Mouse (Mus musculus) forebrain, embryonic 15.5 days (tissue): ENCODE data around the gene Nup160. TPM values are rescaled to one million over a fixed set of nuclear protein-coding genes. Genes with fewer than 3 reads are reported as not detected.

Source experiments
- ATAC-seq: fragments of 200-750 bp; cut with Nextera tagmentation; replicated peaks from 2 replicates; pipeline ENCODE4 v1.8.0; 2017; ENCODE audit warnings: mild to moderate bottlenecking, moderate TSS enrichment, moderate library complexity
- H3K27ac ChIP-seq: fragments of 300-500 bp; sonication (generic); replicated peaks from 2 replicates; pipeline ENCODE4 v1.5.1; 2015; ENCODE audit warnings: mild to moderate bottlenecking, inconsistent platforms
- H3K27me3 ChIP-seq: fragments of 300-500 bp; sonication (generic); 2 replicates; pipeline ENCODE4 v1.6.1; 2015; ENCODE audit warnings: inconsistent platforms
- H3K36me3 ChIP-seq: fragments of 300-500 bp; sonication (generic); 2 replicates; pipeline ENCODE4 v1.6.1; 2015; ENCODE audit warnings: mild to moderate bottlenecking, inconsistent platforms
- H3K4me1 ChIP-seq: fragments of 300-500 bp; sonication (generic); 2 replicates; pipeline ENCODE4 v1.6.1; 2015; ENCODE audit warnings: inconsistent platforms
- H3K4me2 ChIP-seq: fragments of 300-500 bp; sonication (generic); replicated peaks from 2 replicates; pipeline ENCODE4 v1.6.1; 2015; ENCODE audit warnings: mild to moderate bottlenecking, inconsistent platforms
- H3K4me3 ChIP-seq: fragments of 300-500 bp; sonication (generic); 2 replicates; pipeline ENCODE4 v1.5.1; 2015; ENCODE audit warnings: mild to moderate bottlenecking, inconsistent platforms
- H3K9ac ChIP-seq: fragments of 300-500 bp; sonication (generic); replicated peaks from 2 replicates; pipeline ENCODE4 v1.6.1; 2015; ENCODE audit warnings: mild to moderate bottlenecking, inconsistent platforms
- H3K9me3 ChIP-seq: fragments of 300-500 bp; sonication (generic); 2 replicates; pipeline ENCODE4 v1.6.1; 2016; ENCODE audit warnings: inconsistent platforms
- WGBS: fragments of 180-500 bp; shearing (Covaris S2); methylation state at CpG from one replicate; pipeline ENCODE4 v1.1.7; 2015; ENCODE audit warnings: mixed read lengths; 5-methylcytosine and 5-hydroxymethylcytosine counted together
- polyA plus RNA-seq: library from polyadenylated mRNA; unstranded; fragments of >200 nt; fragmentation: Nextera tagmentation; extraction: Ambion mirVana; gene quantifications from 2 replicates; pipeline ENCODE4 v1.2.1, GENCODE M21; 2015

The Nup160 gene
- polyA plus RNA-seq, 1 experiment from 2014 or later: 27.8 TPM

GRCm38 (mm10) chr2:90647084-90647483 is 29.9 kb upstream of the Nup160 start:
- H3K4me2 ChIP-seq: no peak overlapping the region
- H3K36me3 ChIP-seq: no peaks in the 10 kb centered on the region
- H3K4me1 ChIP-seq: no peaks in the 10 kb centered on the region
- H3K9me3 ChIP-seq: no peaks in the 10 kb centered on the region
- no peaks in the 10 kb centered on the region for H3K27me3 ChIP-seq
- WGBS: 81% methylated on average over 6 of the region's 6 CpGs
- H3K27ac ChIP-seq: no peak overlapping the region
- no peak overlapping the region for H3K9ac ChIP-seq
- H3K4me3 ChIP-seq: no peak overlapping the region
- no peak for ATAC-seq

DNA sequence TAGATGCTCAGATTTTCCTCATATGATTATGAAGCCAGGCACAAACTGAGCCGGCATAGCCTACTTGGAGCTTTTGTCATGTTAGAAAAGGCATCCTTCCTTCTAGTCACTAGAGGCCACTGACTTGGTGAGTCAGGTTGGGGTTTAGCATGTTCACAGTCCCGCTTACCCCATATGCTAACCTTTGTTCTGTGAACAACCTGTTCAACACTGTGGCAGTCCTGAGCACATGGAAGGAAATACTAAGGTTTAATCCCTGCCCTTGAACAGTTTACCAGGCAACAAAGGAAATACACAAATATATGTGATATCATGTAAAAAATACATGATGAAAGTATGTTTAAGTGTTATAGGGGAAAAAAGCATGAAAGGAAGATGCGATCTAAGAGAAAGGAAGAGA is 27.6 kb upstream of the Nup160 start:
- no peak for ATAC-seq
- Histone ChIP-seq H3K4me1 (no peaks in the 10 kb centered on the region), H3K27me3 (no peaks in the 10 kb centered on the region), H3K4me2 (no peak overlapping the region), H3K27ac (no peak overlapping the region), H3K4me3 (no peak overlapping the region), H3K36me3 (no peaks in the 10 kb centered on the region), H3K9ac (no peak overlapping the region), H3K9me3 (no peaks in the 10 kb centered on the region)
- WGBS: 88% methylated on average over 3 of the region's 3 CpGs

GRCm38 (mm10) chr2:90649965-90650364 is 27.1 kb upstream of the Nup160 start:
- Histone ChIP-seq H3K4me2 (no peak overlapping the region), H3K9ac (no peak overlapping the region), H3K27ac (no peak overlapping the region), H3K27me3 (no peaks in the 10 kb centered on the region), H3K36me3 (no peaks in the 10 kb centered on the region), H3K4me1 (no peaks in the 10 kb centered on the region), H3K4me3 (no peak overlapping the region), H3K9me3 (no peaks in the 10 kb centered on the region)
- 68% methylated on average over 4 of the region's 4 CpGs for WGBS
- no peak for ATAC-seq

GRCm38 (mm10) chr2:90652101-90652500 is 24.9 kb upstream of the Nup160 start:
- no peaks in the 10 kb centered on the region for H3K4me1 ChIP-seq
- no peak for ATAC-seq
- H3K27ac ChIP-seq: no peak overlapping the region
- no peaks in the 10 kb centered on the region for H3K27me3 ChIP-seq
- no peak overlapping the region for H3K4me2 ChIP-seq
- no peak overlapping the region for H3K9ac ChIP-seq
- WGBS: 86% methylated on average over 9 of the region's 10 CpGs
- no peaks in the 10 kb centered on the region for H3K9me3 ChIP-seq
- no peak overlapping the region for H3K4me3 ChIP-seq
- no peaks in the 10 kb centered on the region for H3K36me3 ChIP-seq

GRCm38 (mm10) chr2:90652993-90653392 is 24.0 kb upstream of the Nup160 start:
- H3K4me3 ChIP-seq: no peak overlapping the region
- no peaks in the 10 kb centered on the region for H3K27me3 ChIP-seq
- H3K27ac ChIP-seq: no peak overlapping the region
- WGBS: 69% methylated on average over 4 of the region's 4 CpGs
- no peaks in the 10 kb centered on the region for H3K4me1 ChIP-seq
- H3K9me3 ChIP-seq: no peaks in the 10 kb centered on the region
- no peak overlapping the region for H3K4me2 ChIP-seq
- H3K9ac ChIP-seq: no peak overlapping the region
- ATAC-seq: no peak
- H3K36me3 ChIP-seq: no peaks in the 10 kb centered on the region

DNA sequence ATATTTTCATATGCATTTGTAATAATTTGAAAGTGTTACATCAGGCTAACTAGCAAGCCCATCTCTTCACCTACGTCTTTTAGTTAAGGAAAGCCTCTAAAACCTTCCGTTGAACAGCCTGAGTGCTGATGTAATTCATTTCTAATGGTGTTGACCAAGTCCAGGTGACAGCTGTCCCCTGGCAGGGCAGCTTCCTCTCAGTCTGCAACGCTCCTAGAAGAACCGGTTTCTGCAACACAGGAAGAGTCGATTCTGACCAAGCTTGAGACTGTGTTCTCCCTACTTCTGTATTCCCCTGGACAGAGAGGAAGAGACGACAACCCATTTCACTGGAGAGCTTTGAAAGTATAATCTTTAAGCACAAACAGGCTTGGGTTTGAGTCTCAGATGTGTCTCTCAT is 21.6 kb upstream of the Nup160 start:
- Histone ChIP-seq H3K9me3 (no peaks in the 10 kb centered on the region), H3K36me3 (no peaks in the 10 kb centered on the region), H3K27me3 (no peaks in the 10 kb centered on the region), H3K4me3 (no peak overlapping the region), H3K4me1 (no peaks in the 10 kb centered on the region), H3K4me2 (no peak overlapping the region), H3K9ac (no peak overlapping the region), H3K27ac (no peak overlapping the region)
- no peak for ATAC-seq
- WGBS: 87% methylated on average over 6 of the region's 6 CpGs

DNA sequence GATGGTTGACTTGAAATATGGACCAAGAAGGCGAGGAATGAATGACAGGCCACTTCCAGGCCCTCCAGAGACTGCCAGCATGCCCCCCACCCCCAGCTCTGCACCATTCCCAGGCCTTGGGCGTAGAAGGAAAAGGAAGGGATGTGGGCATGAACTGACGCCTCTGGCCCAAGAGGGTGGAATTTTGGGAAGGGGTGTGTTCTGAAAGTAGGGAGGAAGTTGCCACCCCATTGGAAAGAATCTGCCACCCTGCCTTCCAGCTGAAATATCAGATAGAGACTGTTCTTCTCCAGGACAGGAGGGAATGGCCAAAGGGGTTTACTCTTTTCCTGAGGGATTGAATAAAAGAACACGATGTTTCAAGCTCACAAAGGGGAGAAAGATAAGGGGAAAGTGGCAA is 18.4 kb upstream of the Nup160 start:
- no peaks in the 10 kb centered on the region for H3K9me3 ChIP-seq
- H3K9ac ChIP-seq: no peak overlapping the region
- no peak overlapping the region for H3K27ac ChIP-seq
- WGBS: 73% methylated on average over 4 of the region's 4 CpGs
- ATAC-seq: no peak
- no peaks in the 10 kb centered on the region for H3K4me1 ChIP-seq
- H3K36me3 ChIP-seq: no peaks in the 10 kb centered on the region
- no peak overlapping the region for H3K4me2 ChIP-seq
- H3K4me3 ChIP-seq: no peak overlapping the region
- no peaks in the 10 kb centered on the region for H3K27me3 ChIP-seq

GRCm38 (mm10) chr2:90659016-90659415 is 18.0 kb upstream of the Nup160 start:
- Histone ChIP-seq H3K27me3 (no peaks in the 10 kb centered on the region), H3K4me2 (no peak overlapping the region), H3K4me1 (no peaks in the 10 kb centered on the region), H3K36me3 (no peaks in the 10 kb centered on the region), H3K27ac (no peak overlapping the region), H3K4me3 (no peak overlapping the region), H3K9ac (no peak overlapping the region), H3K9me3 (no peaks in the 10 kb centered on the region)
- WGBS: 81% methylated on average over 1 of the region's 1 CpGs
- ATAC-seq: no peak

DNA sequence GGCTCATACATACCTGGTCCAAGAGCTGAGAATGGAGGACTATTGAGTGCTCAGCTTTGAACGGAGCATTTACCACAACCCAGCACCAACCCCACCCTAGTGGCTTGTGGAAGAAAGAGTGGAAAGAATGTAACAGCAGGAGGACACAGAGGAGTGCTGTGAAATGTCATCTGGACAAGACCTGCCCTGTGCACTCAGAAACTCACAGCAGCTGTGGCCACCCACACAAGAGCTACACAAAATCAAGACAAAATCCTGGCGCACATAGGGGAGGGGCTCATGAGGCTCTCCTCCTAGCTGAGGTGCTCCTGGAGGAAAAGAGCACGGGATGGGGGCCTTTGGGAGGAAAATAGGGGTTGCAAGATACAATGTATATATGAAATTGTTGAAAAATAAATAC is 17.4 kb upstream of the Nup160 start:
- WGBS: 69% methylated on average over 3 of the region's 3 CpGs
- Histone ChIP-seq H3K9me3 (no peaks in the 10 kb centered on the region), H3K36me3 (no peaks in the 10 kb centered on the region), H3K27me3 (no peaks in the 10 kb centered on the region), H3K27ac (no peak overlapping the region), H3K4me2 (no peak overlapping the region), H3K4me3 (no peak overlapping the region), H3K9ac (no peak overlapping the region), H3K4me1 (no peaks in the 10 kb centered on the region)
- no peak for ATAC-seq

DNA sequence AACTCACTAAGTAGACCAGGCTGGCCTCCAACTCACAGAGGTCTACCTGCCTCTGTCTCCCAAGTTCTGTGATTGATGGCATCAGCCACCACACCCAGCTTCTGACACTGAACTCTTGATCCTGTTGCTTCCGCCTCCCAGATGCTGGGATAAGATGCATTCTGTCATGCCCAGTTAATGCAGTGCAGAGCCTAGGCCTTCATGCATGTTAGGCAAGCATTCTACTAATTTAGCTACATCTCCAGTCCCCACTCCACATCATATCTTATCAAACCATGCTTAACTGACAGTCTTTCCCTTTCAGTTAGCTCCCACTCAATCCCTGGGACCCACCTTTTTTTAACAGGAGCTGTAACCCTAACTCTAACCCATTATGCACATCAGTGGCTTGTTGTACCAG is 16.1 kb upstream of the Nup160 start:
- Histone ChIP-seq H3K27ac (no peak overlapping the region), H3K4me1 (no peaks in the 10 kb centered on the region), H3K4me2 (no peak overlapping the region), H3K9ac (no peak overlapping the region), H3K4me3 (no peak overlapping the region), H3K9me3 (no peaks in the 10 kb centered on the region), H3K27me3 (no peaks in the 10 kb centered on the region), H3K36me3 (no peaks in the 10 kb centered on the region)
- 92% methylated on average over 1 of the region's 1 CpGs for WGBS
- ATAC-seq: no peak

- H3K36me3 ChIP-seq: no peaks in the 10 kb centered on the region
- H3K4me3 ChIP-seq: no peak overlapping the region
- no peak overlapping the region for H3K4me2 ChIP-seq
- WGBS: 60% methylated on average over 3 of the region's 3 CpGs
- no peaks in the 10 kb centered on the region for H3K9me3 ChIP-seq
- ATAC-seq: no peak
- H3K4me1 ChIP-seq: no peaks in the 10 kb centered on the region
- H3K9ac ChIP-seq: no peak overlapping the region
- no peak overlapping the region for H3K27ac ChIP-seq
- no peaks in the 10 kb centered on the region for H3K27me3 ChIP-seq
Observed at GRCm38 (mm10) chr2:90661426-90661825, 15.6 kb upstream of the Nup160 start.

- Histone ChIP-seq H3K9ac (no peak overlapping the region), H3K27ac (no peak overlapping the region), H3K36me3 (no peaks in the 10 kb centered on the region), H3K4me3 (no peak overlapping the region), H3K9me3 (no peaks in the 10 kb centered on the region), H3K4me1 (peaks cover 7% of the 10 kb centered on the region), H3K27me3 (no peaks in the 10 kb centered on the region), H3K4me2 (peak overlapping the region; percentile 24; the same call in 1 of the 2 replicates)
- WGBS: 52% methylated on average over 11 of the region's 11 CpGs
- 0 out of 2 replicates have a peak, but pooled peaks have one; percentile 29 for ATAC-seq
Observed at GRCm38 (mm10) chr2:90666591-90667387, 10.2 kb upstream of the Nup160 start.
